Mouse (Mus musculus) ovary, postnatal 10 days (tissue): ENCODE results near the gene Rnase4.

Source experiments
- DNase-seq: peaks from one replicate; pipeline ENCODE4 v3.0.0; 2022; ENCODE audit warnings: low spot score

Rnase4 gene

DNA sequence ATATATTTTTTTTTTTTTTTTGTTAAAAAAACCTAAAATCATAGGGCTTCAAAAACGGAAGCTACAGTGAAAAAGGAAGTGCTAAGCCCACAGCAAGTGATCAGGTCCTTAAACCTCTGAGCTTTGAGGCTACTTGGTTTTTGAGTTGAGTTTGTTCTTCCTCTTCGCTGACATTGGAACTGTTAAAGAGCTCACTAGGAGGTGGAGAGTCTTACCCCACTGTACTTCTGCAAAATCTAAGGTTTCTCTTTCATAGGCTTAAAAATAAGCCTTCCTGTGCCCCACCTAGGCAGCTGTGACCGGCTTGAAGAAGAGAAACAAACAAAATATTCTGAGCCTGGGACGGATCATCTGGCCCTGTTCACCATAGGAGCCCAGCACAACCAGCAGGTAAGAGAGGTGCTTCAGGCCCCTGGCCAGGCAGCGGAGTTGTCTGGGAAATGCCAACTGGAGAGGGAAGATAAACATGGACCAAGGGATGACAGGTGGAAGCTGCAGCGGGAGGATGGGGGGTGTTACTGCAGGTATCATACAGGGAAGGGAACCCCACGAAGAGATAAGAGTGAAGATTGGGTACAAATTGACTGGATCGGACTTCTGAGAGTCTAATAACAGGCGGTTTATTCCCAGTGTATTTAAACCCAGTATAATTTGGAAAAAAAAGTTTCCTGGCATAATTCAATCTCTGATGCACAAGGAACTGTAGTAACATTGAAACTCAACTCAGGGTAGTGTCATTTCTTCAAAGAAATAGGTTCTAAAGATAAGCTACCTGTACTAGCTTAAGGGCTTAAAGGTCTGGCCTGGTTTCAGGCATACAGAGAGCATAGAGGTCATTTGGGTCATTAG is 38.1 kb downstream of the Rnase4 start:
- no peak for DNase-seq

DNA sequence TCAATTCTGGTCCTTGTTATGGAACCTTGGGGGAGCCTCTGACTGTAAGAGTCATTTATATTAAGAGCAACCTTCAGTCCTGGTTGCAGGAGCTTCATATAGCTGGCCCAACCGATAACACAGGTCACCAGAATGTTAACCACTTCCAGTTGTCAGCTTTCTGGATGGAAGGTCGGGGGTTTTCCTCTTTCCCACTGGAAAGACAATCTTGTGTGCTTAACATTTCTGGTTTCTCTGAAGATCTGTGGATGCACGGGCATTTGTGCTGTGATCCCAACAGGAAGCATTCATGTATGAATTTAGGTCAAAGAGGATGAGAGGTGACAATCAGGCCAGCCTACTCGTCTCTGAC is 38.7 kb downstream of the Rnase4 start:
- no peak for DNase-seq

DNA sequence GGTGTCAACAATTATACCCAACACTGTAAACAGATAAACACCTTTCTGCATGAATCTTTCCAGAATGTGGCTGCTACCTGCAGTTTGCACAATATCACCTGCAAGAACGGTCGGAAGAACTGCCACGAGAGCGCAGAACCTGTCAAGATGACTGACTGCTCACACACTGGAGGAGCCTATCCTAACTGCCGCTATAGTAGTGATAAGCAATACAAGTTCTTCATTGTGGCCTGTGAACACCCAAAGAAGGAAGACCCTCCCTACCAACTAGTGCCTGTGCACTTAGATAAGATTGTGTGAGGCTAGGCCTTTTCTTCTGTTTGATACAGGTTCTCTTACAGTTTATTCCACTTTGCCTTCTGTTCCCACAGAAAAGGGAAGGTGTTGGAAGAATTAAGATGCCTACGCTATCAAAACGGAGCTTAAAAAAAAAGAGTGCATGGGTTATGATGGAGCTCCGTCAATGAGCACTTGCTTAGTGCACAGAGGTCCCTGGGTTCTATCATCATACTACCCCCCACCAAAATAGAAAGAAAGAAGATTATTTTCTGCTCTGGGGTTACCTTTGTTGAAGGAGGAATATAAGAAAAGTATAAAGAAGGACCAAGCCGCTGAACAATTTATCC is 39.6 kb downstream of the Rnase4 start:
- DNase-seq = no peak

DNA sequence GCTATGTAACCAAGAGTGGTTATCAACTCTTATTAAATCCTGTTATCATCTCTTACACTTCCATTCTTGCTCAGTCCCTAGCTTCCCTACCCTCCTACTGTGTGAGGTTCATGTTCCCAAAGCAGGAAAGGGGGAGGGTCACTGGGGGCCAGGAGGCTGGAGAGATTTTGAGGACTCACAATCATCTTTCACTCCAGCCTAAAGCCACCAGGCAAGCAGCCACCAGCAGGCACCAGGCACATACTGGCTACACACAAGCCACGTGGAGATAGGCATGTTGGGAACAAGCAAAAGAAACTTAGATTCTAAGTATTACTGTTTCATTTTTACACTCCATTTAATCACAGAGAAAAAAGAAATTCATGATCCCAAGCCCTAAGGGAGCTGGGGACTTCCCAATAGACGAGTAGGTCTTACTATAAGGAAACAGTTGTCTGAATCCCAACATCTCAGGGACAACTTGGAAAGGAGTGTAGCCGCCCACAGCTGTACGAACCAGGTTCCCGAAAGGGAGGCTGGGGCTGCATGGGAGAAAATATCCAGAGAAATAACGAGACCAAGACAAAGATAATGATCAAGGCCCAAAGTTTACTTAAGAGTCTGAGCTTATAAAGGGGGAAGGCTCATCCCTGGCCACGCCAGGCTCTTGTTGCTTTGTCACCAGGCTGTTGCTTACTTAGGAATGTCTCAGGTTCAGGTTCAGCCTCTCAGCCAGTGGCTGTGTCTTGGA is 40.4 kb downstream of the Rnase4 start:
- no peak for DNase-seq

DNA sequence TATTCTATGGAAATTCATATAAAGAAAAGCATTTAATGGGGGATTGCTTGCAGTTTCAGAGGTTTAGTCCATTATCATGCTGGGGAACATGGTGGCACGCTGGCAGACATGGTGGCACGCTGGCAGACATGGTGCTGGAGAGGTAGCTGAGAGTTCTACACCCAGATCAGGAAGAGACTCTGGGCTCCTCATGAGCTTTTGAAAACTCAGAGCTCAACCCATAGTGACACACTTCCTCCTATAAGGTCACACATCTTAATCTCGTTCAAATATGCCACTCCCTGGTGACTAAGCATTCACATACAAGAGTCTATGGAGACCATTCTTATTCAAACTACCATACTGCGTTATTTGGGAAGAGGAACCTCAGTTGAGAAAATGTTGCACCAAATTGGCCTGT is 41.5 kb downstream of the Rnase4 start:
- no peak for DNase-seq

DNA sequence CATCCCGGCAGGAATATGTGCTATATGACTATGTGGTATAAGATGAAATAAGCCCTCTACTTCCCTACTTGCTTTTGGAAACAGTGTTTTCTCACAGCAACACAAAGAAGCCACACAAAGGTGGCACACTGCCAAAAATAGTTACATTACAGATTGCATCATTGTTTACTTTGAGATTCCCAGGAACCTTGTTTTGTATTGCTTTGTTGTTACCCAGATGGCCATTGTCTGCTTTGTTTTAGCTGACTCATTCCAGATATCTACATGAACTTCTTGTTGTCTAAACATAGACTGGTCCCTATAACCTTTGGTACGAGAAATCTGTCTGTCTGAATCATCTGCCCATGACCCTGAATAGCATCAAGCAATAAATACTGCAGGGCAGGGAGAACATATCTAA is 49.5 kb downstream of the Rnase4 start:
- no peak for DNase-seq

DNA sequence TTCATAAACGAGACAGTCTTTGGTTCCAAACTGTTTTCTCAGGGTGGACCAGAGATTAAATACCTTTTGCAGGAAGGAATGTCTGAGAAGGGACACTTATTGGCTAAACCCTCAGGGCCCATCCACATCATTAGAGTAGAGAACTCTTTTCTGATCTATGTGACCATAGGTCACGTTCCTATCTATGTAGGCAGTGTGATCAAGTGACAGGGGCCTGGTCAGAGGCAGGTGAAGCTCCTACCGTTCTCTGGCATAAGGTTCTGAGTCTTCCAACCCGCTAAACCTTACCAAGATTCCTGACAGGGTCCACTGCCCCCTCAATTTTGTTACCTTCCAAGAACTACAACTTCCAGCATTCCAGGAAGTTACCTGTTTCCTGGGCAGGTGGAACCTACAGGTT is 51.2 kb downstream of the Rnase4 start:
- no peak for DNase-seq

DNA sequence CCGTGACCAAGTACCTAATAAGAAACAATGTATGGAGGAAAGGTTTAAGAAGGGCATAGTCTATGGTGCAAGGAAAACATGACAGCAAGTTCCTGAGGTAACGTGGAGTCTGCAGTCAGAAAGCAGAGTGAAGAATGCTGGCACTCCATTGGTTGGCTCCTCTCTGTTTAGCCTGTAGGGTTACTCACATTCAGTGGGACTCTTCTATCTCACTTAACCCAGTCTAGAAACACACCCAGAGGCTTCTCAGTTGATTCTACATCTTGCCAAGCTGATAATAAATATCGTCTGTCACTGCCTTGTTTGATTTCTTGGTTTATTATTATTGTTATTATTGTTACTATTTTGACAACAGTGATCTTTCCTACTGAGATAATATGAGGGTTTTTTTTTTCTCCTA is 51.7 kb downstream of the Rnase4 start:
- DNase-seq = no peak

DNA sequence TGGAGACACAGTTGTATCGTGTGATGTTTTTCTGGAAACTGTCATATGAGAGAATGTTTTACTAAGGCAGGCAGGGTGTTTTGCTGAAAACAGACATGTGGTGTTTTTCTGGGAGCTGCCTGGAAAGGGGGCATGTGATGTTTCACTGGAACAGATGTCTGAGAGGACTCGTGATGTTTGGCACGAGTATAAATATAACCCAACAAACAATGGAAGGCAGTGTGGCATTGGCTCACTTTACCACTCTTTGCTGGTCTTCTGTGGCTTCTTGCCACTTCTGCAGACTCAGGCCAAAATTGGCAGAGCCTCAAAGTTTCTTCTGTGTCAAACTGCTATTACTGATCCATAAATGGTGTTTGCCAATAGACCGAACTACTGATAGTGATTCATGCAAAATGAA is 52.4 kb downstream of the Rnase4 start:
- no peak for DNase-seq

DNA sequence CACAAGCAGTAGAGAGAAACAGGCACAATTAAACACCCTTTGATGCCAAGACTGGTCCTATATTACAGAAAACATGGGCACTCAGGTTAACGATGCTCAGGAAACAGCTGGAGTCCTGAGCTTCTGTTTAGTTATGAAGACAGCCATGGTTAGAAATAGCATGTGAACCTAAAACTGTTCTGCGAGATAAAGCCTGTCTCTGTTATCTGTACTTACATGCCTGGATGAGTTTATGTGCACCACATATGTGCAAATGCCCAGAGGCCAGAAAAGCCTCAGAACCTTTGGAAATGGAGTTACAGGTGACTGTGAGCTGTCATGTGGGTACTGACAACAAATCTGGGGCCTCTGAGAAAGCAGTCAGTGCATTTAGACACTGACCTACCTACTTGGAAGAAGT is 53.1 kb downstream of the Rnase4 start:
- DNase-seq = no peak

DNA sequence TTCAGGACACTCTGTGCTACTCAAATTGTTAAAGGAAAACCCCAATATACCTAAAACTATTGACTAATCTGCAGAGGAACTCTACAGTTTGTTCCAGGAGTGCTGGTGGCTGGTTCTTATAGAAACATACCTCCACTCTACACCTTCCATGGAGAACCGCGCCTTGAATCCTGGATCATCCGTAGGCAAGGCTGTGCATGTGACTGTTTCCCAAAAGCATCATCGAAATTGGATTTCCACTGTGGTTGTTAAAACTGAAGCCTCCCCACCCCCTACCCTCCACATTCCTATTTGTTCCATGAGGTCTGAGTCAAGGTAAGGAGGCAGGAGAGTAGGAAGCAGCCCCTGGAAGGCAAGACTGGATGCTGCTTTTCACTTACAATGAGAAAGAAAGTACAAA is 53.6 kb downstream of the Rnase4 start:
- no peak for DNase-seq

DNA sequence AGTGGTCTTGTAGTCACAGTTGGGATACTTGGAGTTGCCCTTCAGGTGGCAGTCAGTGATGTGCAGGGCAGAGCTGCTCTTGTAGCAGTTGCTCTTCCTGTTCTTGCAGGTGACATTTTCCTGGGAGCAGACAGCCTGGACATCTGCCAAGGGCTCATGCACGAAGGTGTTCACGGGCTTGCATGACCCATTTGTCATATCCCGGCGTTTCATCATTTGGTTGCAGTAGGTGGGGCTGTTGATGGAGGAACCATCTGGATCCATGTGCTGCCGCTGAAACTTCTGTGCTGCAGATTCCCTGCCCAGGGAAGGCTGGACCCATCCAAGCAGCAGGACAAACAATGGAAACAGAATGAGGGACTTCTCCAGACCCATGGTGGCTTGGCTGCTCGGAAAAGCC is 54.6 kb downstream of the Rnase4 start:
- no peak for DNase-seq

DNA sequence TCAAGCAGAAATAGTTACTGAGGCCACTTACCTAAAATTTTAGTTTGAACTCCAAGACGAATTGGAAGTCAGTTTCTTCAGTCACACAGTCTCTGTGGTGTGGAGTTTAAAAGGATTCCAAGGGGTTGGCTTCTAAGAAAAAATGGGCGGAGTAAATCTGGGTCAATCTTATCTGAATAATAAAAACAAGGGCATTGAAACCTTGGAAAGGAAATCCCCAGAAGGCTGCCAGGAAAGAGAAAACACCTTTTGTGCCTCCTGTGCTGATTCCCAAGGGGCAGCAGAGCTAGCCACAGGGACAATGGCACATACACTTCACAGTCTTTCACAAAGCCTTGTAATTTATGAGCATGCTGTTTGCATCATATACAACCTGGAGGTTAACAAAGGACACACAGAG is 55.8 kb downstream of the Rnase4 start, which contains the start of gene Rnase1:
TSS of gene Rnase1 (minus strand) at position 101 of the 400 bp plus-strand sequence.
- no peak for DNase-seq

DNA sequence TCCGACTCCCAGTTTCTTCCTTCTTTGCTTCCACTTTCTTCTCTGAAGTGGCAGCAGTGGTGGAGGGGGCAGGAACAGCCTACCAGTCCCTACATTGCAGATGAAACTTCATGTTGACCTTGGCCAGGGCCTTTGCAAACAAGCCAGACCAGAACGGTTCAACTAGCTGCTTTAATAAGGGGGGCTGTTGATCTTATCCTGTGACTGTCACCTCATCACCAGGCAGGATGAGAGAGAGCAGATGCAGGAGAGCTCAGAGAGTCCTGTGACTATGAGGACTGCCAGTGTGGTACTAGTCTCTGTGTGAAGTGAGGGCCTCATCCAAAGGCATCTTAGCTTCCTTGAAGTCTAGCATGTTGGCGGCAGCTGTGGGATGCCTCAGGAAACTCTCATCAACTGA is 57.1 kb downstream of the Rnase4 start:
- DNase-seq = no peak

DNA sequence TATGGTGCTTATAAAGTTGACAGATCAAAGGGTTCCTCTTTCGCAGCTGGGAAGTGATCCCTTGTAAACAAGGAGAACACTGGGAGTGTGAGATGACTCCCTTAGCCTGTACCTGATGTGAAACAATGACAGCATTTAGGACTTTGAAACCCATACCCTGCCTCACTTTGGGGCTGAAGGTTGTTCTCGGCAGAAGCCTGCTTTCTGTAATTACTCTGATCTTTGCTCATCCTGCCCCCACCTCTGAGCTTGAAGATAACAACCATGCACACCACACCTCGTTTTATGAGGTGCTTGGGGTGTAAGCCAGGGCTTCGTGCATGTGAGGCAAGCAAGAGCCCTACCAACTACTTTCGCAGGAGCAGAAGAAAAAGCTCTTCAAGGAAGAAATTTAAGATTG is 58.3 kb downstream of the Rnase4 start:
- DNase-seq = no peak

DNA sequence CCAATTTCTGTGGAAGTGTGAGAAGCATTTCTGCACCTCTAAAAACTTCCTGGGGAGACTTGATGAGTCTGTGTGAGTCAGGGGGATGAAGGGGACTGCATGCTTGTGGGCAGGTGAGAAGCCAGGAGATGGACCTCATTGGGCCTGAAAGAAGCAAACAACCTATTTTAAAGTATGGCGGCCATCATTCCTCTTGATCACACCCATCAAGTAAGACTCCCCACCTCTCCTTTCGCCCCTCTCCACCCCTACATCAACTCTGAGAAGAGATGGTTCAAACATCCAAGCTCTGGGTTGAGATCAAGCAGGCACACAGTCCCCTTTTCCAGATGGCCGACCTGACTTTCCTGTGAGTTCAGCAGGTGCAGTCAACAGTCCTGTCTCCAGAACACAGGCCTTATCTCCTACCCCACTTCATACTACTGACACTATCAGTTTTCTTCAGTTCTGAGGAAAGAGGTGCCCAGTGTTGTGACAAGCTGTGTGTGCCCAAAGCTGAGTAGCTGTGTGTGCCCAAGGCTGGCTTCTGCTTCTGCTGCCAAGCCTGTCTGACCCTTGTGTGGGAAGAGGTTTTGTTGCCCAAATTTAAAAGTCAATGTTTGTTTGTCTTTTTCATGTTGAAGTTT is 59.4 kb downstream of the Rnase4 start:
- no peak for DNase-seq

DNA sequence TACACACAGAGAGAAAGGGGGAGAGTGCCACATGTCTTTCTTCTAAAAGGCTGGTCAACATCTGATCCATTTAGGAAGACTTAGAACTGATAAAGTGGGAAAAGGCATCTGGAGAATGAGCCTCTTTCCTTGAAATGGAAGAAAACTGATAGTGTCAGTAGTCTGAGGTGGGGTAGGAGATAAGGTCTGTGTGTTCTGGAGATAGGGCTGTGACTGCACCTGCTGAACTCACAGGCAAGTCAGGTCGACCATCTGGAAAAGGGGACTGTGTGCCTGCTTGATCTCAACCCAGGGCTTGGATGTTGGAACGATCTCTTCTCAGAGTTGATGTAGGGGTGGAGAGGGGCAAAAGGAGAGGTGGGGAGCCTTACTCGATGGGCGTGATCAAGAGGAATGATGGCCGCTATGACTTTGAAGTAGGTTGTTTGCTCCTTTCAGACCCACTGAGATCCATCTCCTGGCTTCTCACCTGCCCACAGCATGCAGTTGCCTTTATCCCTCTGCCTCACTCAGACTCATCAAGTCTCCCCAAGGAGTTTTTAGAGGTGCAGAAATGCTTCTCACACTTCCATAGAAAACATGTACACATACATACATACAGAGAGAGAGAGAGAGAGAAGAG is 61.5 kb downstream of the Rnase4 start:
- no peak for DNase-seq
